Mouse (Mus musculus) neural tube, embryonic 15.5 days (tissue): ENCODE results near the gene Gm17324. TPM values are rescaled to one million over a fixed set of nuclear protein-coding genes. Genes with fewer than 3 reads are reported as not detected.
A peak's percentile ranks its signal among the peaks of the same experiment; 100 is the strongest.
"Not testable (repeated sequence)": the region's sequence is repeated elsewhere in the genome, so short reads cannot be mapped to it uniquely, and the experiment has no call there.

Experiments
- ATAC-seq: fragments of 200-750 bp; cut with Nextera tagmentation; 2 replicates; pipeline ENCODE4 v1.8.0; 2017; ENCODE audit warnings: mild to moderate bottlenecking, moderate TSS enrichment, moderate library complexity; ENCODE audit not compliant: low FRiP score
- H3K27ac ChIP-seq: fragments of 300-500 bp; sonication (generic); replicated peaks from 2 replicates; pipeline ENCODE4 v1.5.1; 2015; ENCODE audit warnings: mild to moderate bottlenecking, inconsistent platforms
- H3K27me3 ChIP-seq: fragments of 300-500 bp; sonication (generic); replicated peaks from 2 replicates; pipeline ENCODE4 v1.6.1; 2015; ENCODE audit warnings: inconsistent platforms
- H3K36me3 ChIP-seq: fragments of 300-500 bp; sonication (generic); 2 replicates; pipeline ENCODE4 v1.6.1; 2015; ENCODE audit warnings: inconsistent platforms
- H3K4me1 ChIP-seq: fragments of 300-500 bp; sonication (generic); 2 replicates; pipeline ENCODE4 v1.6.1; 2015; ENCODE audit warnings: inconsistent platforms
- H3K4me2 ChIP-seq: fragments of 300-500 bp; sonication (generic); 2 replicates; pipeline ENCODE4 v1.6.1; 2015; ENCODE audit warnings: inconsistent platforms, mild to moderate bottlenecking, moderate library complexity
- H3K4me3 ChIP-seq: fragments of 300-500 bp; sonication (generic); replicated peaks from 2 replicates; pipeline ENCODE4 v1.5.1; 2015; ENCODE audit warnings: mild to moderate bottlenecking, inconsistent platforms
- H3K9ac ChIP-seq: fragments of 300-500 bp; sonication (generic); replicated peaks from 2 replicates; pipeline ENCODE4 v1.6.1; 2015; ENCODE audit warnings: mild to moderate bottlenecking, inconsistent platforms
- H3K9me3 ChIP-seq: fragments of 300-500 bp; sonication (generic); replicated peaks from 2 replicates; pipeline ENCODE4 v1.6.1; 2016; ENCODE audit warnings: inconsistent platforms
- WGBS: fragments of 180-500 bp; shearing (Covaris S2); methylation state at CpG from one replicate; pipeline ENCODE4 v1.1.7; 2015; ENCODE audit warnings: mixed read lengths; 5-methylcytosine and 5-hydroxymethylcytosine counted together
- polyA plus RNA-seq: library from polyadenylated mRNA; unstranded; fragments of >200 nt; fragmentation: Nextera tagmentation; extraction: Ambion mirVana; gene quantifications from 2 replicates; pipeline ENCODE4 v1.2.1, GENCODE M21; 2015

Gm17324 gene
- 2.6 and 3.0 TPM in 2 replicates for polyA plus RNA-seq

GRCm38 (mm10) chr9:78447973-78448873 lies at the start of gene Gm17324, which contains the start of gene Mto1:
TSS of gene Gm17324 (minus strand) at chr9:78448786.
TSS of gene Mto1 (plus strand) at chr9:78448208.
- Histone ChIP-seq H3K9me3 (no peaks in the 10 kb centered on the region), H3K36me3 (peaks cover 20% of the 10 kb centered on the region), H3K27ac (peak within 1 kb of the TSS; percentile 95), H3K4me1 (peaks cover 11% of the 10 kb centered on the region), H3K4me3 (peak within 1 kb of the TSS; percentile 79), H3K27me3 (peaks cover 30% of the 10 kb centered on the region), H3K9ac (peak within 1 kb of the TSS; percentile 86), H3K4me2 (peak within 1 kb of the TSS; percentile 64)
- ATAC-seq = peak; percentile 97
- under 1% methylated on average over 93 of the region's 96 CpGs for WGBS

DNA sequence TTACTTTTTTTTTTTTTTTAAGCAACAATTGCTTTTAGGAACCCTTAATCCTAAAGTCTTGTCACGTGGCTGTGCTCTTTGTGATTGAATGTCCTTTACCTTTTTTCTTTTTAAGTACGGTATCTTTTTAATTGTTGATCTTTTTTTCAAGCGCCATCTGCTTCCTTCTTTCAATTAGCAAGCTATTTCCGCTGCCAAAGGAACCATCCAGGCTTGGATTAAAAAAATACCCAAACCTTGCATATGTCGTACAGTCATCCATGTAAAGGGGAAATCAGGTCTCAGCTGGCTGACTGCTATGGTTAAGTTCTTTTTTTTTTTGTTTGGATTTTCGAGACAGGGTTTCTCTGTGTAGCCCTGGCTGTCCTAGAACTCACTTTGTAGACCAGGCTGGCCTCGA lies 44.6 kb upstream of the Gm17324 start:
- H3K36me3 ChIP-seq = no peaks in the 10 kb centered on the region
- WGBS = 80% methylated on average over 7 of the region's 7 CpGs
- no peak overlapping the region for H3K27ac ChIP-seq
- H3K27me3 ChIP-seq = no peaks in the 10 kb centered on the region
- ATAC-seq = no peak
- no peak overlapping the region for H3K9ac ChIP-seq
- peaks cover 10% of the 10 kb centered on the region; the same call in 1 of the 2 replicates for H3K4me1 ChIP-seq
- H3K4me3 ChIP-seq = no peak overlapping the region
- H3K9me3 ChIP-seq = no peaks in the 10 kb centered on the region
- no peak overlapping the region for H3K4me2 ChIP-seq

GRCm38 (mm10) chr9:78492254-78492653 lies 43.7 kb upstream of the Gm17324 start:
- H3K9me3 ChIP-seq = no peaks in the 10 kb centered on the region
- H3K27me3 ChIP-seq = no peaks in the 10 kb centered on the region
- 92% methylated on average over 3 of the region's 3 CpGs for WGBS
- no peak overlapping the region for H3K4me3 ChIP-seq
- H3K4me2 ChIP-seq = no peak overlapping the region
- no peak overlapping the region for H3K27ac ChIP-seq
- ATAC-seq = no peak
- no peak overlapping the region for H3K9ac ChIP-seq
- H3K4me1 ChIP-seq = peaks cover 10% of the 10 kb centered on the region; the same call in 1 of the 2 replicates
- no peaks in the 10 kb centered on the region for H3K36me3 ChIP-seq

- Histone ChIP-seq H3K4me1 (peaks cover 10% of the 10 kb centered on the region; the same call in 1 of the 2 replicates), H3K27me3 (no peaks in the 10 kb centered on the region), H3K9me3 (no peaks in the 10 kb centered on the region), H3K4me2 (no peak overlapping the region), H3K9ac (no peak overlapping the region), H3K4me3 (no peak overlapping the region), H3K36me3 (no peaks in the 10 kb centered on the region), H3K27ac (no peak overlapping the region)
- 87% methylated on average over 3 of the region's 3 CpGs for WGBS
- no peak for ATAC-seq
These were observed 42.6 kb upstream of the Gm17324 start for GRCm38 (mm10) chr9:78491169-78491568.

DNA sequence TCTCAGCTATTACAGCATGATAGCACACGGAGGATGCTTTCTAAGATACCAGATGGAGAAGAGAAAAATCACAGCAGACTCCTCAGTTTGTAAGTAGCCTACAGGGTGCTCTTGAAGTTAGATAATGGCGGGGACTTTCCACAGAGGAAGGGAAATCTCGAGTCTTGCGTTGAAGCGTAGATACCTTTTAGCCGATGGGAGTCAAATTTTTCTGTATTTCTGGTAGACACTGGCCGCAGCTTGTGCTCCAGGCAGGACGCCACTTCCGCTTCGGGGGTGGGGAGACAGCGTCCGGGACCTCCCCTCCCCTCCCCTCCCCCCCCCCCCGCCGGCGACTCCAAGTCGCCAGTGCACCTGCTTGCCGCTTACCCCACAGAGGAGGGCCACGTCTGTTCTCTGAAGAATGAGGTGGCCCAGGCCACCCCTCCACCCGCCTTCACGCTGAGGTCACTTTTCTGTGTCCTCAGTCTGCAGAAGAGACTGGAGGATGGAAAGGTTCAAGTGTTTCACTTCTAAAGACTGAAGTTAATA lies 40.4 kb upstream of the Gm17324 start, which contains the start of gene Eef1a1:
Gene Eef1a1 (minus strand): TSS at position 262 of the 531 bp plus-strand sequence.
- Histone ChIP-seq H3K9me3 (no peaks in the 10 kb centered on the region), H3K4me3 (peak within 1 kb of the TSS; percentile 40), H3K27me3 (no peaks in the 10 kb centered on the region), H3K4me2 (peak within 1 kb of the TSS; percentile 72), H3K4me1 (peaks cover 10% of the 10 kb centered on the region; the same call in 1 of the 2 replicates), H3K9ac (peak within 1 kb of the TSS; percentile 45), H3K27ac (peak within 1 kb of the TSS; percentile 61; the same call in 1 of the 2 replicates), H3K36me3 (no peaks in the 10 kb centered on the region)
- WGBS = 0% methylated on average over 15 of the region's 20 CpGs
- ATAC-seq = peak; percentile 62

DNA sequence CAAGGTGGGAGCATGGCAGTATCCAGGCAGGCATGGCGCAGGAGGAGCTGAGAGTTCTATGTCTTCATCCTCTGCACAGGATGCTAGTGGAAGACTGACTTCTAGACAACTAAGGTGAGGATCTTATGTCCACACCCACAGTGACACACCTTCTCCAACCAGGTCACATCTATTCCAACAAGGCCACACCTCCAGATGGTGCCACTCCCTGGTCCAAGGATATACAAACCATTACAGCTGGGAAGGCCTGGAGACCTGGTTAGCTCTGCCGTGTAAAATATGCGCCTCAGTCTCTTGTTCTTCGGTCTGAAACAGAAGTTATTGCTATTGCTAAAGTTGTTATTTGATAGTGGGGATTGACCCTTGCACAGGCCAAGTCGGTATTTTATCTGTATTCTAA lies 39.4 kb upstream of the Gm17324 start:
- H3K4me1 ChIP-seq = peaks cover 12% of the 10 kb centered on the region; the same call in 1 of the 2 replicates
- not testable (repeated sequence) for H3K9me3 ChIP-seq, H3K4me3 ChIP-seq, H3K9ac ChIP-seq, H3K36me3 ChIP-seq, H3K27me3 ChIP-seq, ATAC-seq, H3K27ac ChIP-seq, H3K4me2 ChIP-seq
- WGBS = 95% methylated on average over 5 of the region's 5 CpGs

DNA sequence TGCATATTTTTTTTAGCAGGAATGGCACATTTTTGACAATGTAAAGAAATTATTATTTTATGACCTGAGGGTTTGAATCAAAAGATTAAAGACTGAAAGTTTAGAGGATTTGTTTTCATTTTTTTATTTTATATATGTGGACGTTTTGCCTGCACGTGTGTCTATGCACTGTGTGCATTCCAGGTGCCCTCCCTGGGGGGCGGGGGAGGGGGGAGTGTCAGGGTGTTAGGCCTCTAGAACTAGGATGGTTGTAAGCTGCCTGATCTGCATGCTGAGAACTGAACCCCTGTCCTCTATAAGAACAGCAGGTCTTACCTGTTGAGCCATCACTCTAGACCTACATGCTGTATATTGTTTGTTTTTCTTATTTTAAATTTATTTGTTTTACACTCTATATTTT lies 36.1 kb upstream of the Gm17324 start:
- no peak for ATAC-seq
- H3K4me1 ChIP-seq = peaks cover 24% of the 10 kb centered on the region
- H3K36me3 ChIP-seq = no peaks in the 10 kb centered on the region
- H3K9me3 ChIP-seq = no peaks in the 10 kb centered on the region
- H3K4me2 ChIP-seq = no peak overlapping the region
- no peak overlapping the region for H3K27ac ChIP-seq
- H3K27me3 ChIP-seq = no peaks in the 10 kb centered on the region
- 83% methylated on average over 3 of the region's 3 CpGs for WGBS
- no peak overlapping the region for H3K4me3 ChIP-seq
- no peak overlapping the region for H3K9ac ChIP-seq

DNA sequence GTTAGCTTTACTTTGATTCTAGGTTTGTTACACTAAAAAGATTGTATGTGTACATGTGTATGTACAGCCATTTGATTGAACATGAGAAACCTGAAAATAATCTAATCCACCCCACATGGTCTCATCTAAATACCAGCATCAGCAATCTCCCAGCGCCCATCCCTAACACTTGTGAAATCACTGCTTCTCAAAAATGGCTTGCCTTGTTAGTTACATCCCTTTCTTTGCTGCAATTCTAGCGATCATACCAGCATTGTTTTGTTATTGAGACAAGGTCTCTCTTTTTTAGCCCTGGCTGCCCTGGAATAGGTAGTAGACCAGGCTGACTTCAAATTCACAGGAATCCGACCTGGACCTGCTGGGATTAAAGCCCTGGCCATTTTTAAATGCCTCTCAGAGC lies 33.8 kb upstream of the Gm17324 start:
- Histone ChIP-seq H3K27ac (peak overlapping the region; percentile 99), H3K4me1 (peaks cover 33% of the 10 kb centered on the region), H3K4me2 (peak overlapping the region; percentile 65), H3K36me3 (peaks cover 12% of the 10 kb centered on the region), H3K9ac (peak overlapping the region; percentile 82), H3K4me3 (peak overlapping the region; percentile 66), H3K27me3 (no peaks in the 10 kb centered on the region), H3K9me3 (no peaks in the 10 kb centered on the region)
- WGBS = 10% methylated on average over 3 of the region's 3 CpGs
- 0 out of 2 replicates have a peak, but pooled peaks have one; percentile 8 for ATAC-seq

DNA sequence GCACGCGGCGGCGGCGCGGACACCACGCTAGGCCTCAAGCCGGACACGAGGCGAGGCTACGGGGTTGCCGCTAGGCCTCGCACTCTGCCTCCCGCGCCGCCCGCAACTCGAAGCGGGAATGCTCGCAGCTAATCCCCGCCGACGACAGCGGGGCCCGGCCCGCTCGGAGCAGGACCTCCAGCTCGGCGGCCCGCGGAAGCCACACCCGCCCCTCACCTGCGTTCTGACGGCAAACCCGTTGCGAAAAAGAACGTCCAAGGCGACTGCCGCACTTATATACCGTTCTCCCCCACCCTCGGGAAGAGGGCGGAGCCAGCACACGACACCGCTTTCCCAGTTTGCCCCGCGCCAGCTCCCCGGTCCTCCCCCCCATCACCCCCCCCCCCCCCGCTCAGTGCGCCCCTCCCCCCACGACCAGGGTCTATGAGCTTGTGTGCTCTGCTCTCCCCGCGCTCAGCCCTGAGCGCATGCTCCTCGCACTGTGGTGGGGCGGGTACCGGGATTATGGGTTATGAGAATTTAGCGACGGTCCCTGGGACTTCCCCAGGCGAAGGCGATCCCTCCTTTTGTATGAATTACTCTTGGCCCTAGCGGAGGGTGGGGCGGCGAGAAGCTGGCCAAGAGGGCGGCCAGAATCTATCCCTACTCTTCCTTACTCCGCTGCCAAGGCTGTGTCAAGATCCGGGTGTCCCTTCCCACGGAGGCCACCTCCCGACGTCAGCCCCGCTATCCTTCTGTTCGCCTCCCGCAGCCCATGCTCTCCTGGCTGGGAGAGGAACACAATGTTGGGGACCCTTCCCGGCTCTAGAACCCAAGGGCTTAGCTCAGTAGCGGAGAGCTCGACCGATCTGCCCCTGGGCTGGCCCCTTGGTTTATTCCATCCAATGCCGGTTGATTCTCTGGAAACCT lies 33.1 kb upstream of the Gm17324 start:
- Histone ChIP-seq H3K9me3 (no peaks in the 10 kb centered on the region), H3K4me2 (peak overlapping the region; percentile 69), H3K36me3 (peaks cover 18% of the 10 kb centered on the region), H3K27me3 (no peaks in the 10 kb centered on the region), H3K4me3 (peak overlapping the region; percentile 66), H3K9ac (peak overlapping the region; percentile 90), H3K27ac (peak overlapping the region; percentile 99), H3K4me1 (peaks cover 39% of the 10 kb centered on the region)
- under 1% methylated on average over 66 of the region's 77 CpGs for WGBS
- ATAC-seq = peak; percentile 98

DNA sequence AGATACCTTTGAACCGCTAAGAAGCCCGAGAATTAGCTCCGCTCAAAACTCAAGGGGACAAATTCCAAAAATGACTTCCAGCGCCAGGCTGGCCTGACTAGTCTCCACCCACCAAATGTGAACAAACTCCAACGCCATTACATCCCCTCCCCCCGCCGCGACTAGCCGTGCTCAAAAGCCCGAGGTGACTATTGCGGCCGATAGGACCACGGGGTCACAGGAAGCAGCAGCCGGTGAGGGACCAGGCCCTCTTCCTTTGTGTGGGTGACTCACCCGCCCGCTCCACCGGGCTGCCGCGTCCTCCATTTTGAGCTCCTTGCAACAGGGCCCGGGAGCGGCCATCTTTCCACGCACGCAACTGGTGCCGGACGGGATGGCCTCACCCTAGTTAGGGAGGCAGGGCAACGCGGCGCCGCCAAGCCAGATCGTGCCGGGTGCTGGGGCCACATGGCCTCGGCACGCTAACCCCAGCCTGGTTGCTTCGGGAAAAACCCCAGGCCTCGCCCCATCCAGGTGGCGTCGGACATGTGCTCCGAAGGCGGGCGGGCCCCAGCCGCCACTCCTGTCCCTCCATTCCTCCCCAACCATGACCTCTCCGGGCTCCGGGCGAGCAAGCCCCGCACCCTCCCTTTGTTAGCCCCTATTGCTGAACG lies 32.2 kb upstream of the Gm17324 start:
- peak overlapping the region; percentile 97 for H3K27ac ChIP-seq
- H3K9ac ChIP-seq = peak overlapping the region; percentile 90
- H3K4me2 ChIP-seq = peak overlapping the region; percentile 69
- H3K4me3 ChIP-seq = peak overlapping the region; percentile 66
- WGBS = under 1% methylated on average over 46 of the region's 46 CpGs
- peaks cover 41% of the 10 kb centered on the region for H3K4me1 ChIP-seq
- no peaks in the 10 kb centered on the region for H3K9me3 ChIP-seq
- ATAC-seq = peak; percentile 32
- H3K27me3 ChIP-seq = no peaks in the 10 kb centered on the region
- H3K36me3 ChIP-seq = peaks cover 24% of the 10 kb centered on the region
